Mouse (Mus musculus) CH12.LX (cell line): ENCODE data around the gene Cyp2w1. TPM values are rescaled to one million over a fixed set of nuclear protein-coding genes. Genes with fewer than 3 reads are reported as not detected.
A peak's percentile ranks its signal among the peaks of the same experiment; 100 is the strongest.

Source experiments
- DNase-seq: peaks from one replicate; pipeline ENCODE4 v3.0.0-alpha.2; 2013; ENCODE audit errors: extremely low read depth
- H3K27ac ChIP-seq: 2 replicates; pipeline ENCODE4 v1.5.1; 2012; ENCODE audit warnings: low read depth, mild to moderate bottlenecking, control low read depth, moderate library complexity; ENCODE audit not compliant: insufficient read depth
- H3K27me3 ChIP-seq: replicated peaks from 2 replicates; pipeline ENCODE3; 2012; ENCODE audit warnings: inconsistent platforms
- H3K36me3 ChIP-seq, 2 experiments: replicated peaks in 1 of 2; 2 replicates each; pipeline versions ENCODE3 to v1.6.1; 2012; ENCODE audit warnings: inconsistent platforms in 1 of 2, low read length in 1 of 2, mild to moderate bottlenecking in 1 of 2, mixed read lengths in 1 of 2, moderate library complexity in 1 of 2; ENCODE audit not compliant: control insufficient read depth in 1 of 2, insufficient read depth in 1 of 2
- H3K4me1 ChIP-seq, 2 experiments: 2 replicates each; pipeline ENCODE4 v1.6.1; 2012; ENCODE audit warnings: inconsistent platforms in 1 of 2, moderate library complexity in 1 of 2; ENCODE audit not compliant: insufficient read depth in 2 of 2, control insufficient read depth in 1 of 2
- H3K4me2 ChIP-seq: 2 replicates; pipeline ENCODE4 v1.6.1; 2012; ENCODE audit warnings: low read depth, mild to moderate bottlenecking, control low read depth; ENCODE audit not compliant: poor library complexity, insufficient read depth, severe bottlenecking
- H3K4me3 ChIP-seq, 3 experiments: fragments of 150-350 bp in 1 of 3; sonication (generic) in 1 of 3; replicated peaks in 1 of 3; 2 replicates each; pipeline versions ENCODE3 to v1.5.1; 2011 to 2012; ENCODE audit warnings: low read depth in 2 of 3, low read length in 2 of 3, mild to moderate bottlenecking in 2 of 3, moderate library complexity in 2 of 3, control low read depth in 1 of 3, improper control_type of control experiment in 1 of 3, inconsistent platforms in 1 of 3, mixed read lengths in 1 of 3; ENCODE audit not compliant: poor library complexity in 1 of 3
- H3K79me2 ChIP-seq: replicated peaks from 2 replicates; pipeline ENCODE4 v1.6.1; 2012; ENCODE audit warnings: mild to moderate bottlenecking, moderate library complexity; ENCODE audit not compliant: control insufficient read depth, poor library complexity, insufficient read depth, severe bottlenecking; ENCODE audit errors: extremely low read depth
- H3K9ac ChIP-seq: 2 replicates; pipeline ENCODE4 v1.6.1; 2012; ENCODE audit warnings: low read depth, mild to moderate bottlenecking, control low read depth, moderate library complexity; ENCODE audit not compliant: insufficient read depth
- H3K9me3 ChIP-seq: replicated peaks from 2 replicates; pipeline ENCODE3; 2012; ENCODE audit warnings: low read length, inconsistent platforms, mixed read lengths
- CHD1 ChIP-seq: IDR thresholded peaks from 2 replicates; pipeline ENCODE4 v1.6.1; 2012; ENCODE audit warnings: low read depth, low read length, improper control_type of control experiment, inconsistent platforms
- CTCF ChIP-seq, 2 experiments: IDR thresholded peaks in 1 of 2; conservative IDR thresholded peaks in 1 of 2; 2 replicates each; pipeline ENCODE4 v1.5.1; 2011 to 2012; ENCODE audit warnings: low read depth in 2 of 2, low read length in 2 of 2, improper control_type of control experiment in 1 of 2, inconsistent platforms in 1 of 2, mild to moderate bottlenecking in 1 of 2, moderate library complexity in 1 of 2
- ETS1 ChIP-seq: conservative IDR thresholded peaks from 2 replicates; pipeline ENCODE4 v1.6.1; 2012; ENCODE audit warnings: low read depth, mild to moderate bottlenecking, inconsistent platforms, low read length, improper control_type of control experiment, moderate library complexity
- GABPA ChIP-seq: IDR thresholded peaks from 2 replicates; pipeline ENCODE4 v1.6.1; 2012; ENCODE audit warnings: low read depth, low read length, improper control_type of control experiment, inconsistent platforms; ENCODE audit not compliant: insufficient replicate concordance
- HCFC1 ChIP-seq: IDR thresholded peaks from 2 replicates; pipeline ENCODE4 v1.6.1; 2012; ENCODE audit warnings: low read depth, mild to moderate bottlenecking, inconsistent platforms, low read length, improper control_type of control experiment
- JUND ChIP-seq: conservative IDR thresholded peaks from 2 replicates; pipeline ENCODE4 v1.6.1; 2011; ENCODE audit warnings: low read depth, low read length, improper control_type of control experiment
- KAT2A ChIP-seq: IDR thresholded peaks from 2 replicates; pipeline ENCODE4 v1.6.1; 2012; ENCODE audit warnings: low read length, improper control_type of control experiment, inconsistent platforms; ENCODE audit not compliant: insufficient replicate concordance
- MAX ChIP-seq: IDR thresholded peaks from 2 replicates; pipeline ENCODE4 v1.6.1; 2011; ENCODE audit warnings: low read length, improper control_type of control experiment
- MAZ ChIP-seq: IDR thresholded peaks from 2 replicates; pipeline ENCODE4 v1.6.1; 2012; ENCODE audit warnings: low read depth, mild to moderate bottlenecking, inconsistent platforms, low read length, improper control_type of control experiment, moderate library complexity
- MEF2A ChIP-seq: IDR thresholded peaks from 2 replicates; pipeline ENCODE4 v1.6.1; 2014; ENCODE audit warnings: low read depth, mild to moderate bottlenecking, inconsistent platforms, low read length, improper control_type of control experiment, borderline replicate concordance
- MXI1 ChIP-seq: IDR thresholded peaks from 2 replicates; pipeline ENCODE4 v1.6.1; 2011; ENCODE audit warnings: mild to moderate bottlenecking, low read depth, low read length, improper control_type of control experiment
- MYC ChIP-seq: IDR thresholded peaks from 2 replicates; pipeline ENCODE4 v1.6.1; 2011; ENCODE audit warnings: low read depth, mild to moderate bottlenecking, improper control_type of control experiment, low read length
- NRF1 ChIP-seq: IDR thresholded peaks from 2 replicates; pipeline ENCODE4 v1.6.1; 2014; ENCODE audit warnings: low read depth, mild to moderate bottlenecking, inconsistent platforms, low read length, improper control_type of control experiment, moderate library complexity
- PAX5 ChIP-seq: IDR thresholded peaks from 2 replicates; pipeline ENCODE4 v1.6.1; 2012; ENCODE audit warnings: low read length, inconsistent platforms, mixed read lengths
- POLR2A ChIP-seq: IDR thresholded peaks from 2 replicates; pipeline ENCODE4 v1.6.1; 2011; ENCODE audit warnings: low read depth, mild to moderate bottlenecking, improper control_type of control experiment, low read length
- RAD21 ChIP-seq: IDR thresholded peaks from 2 replicates; pipeline ENCODE4 v1.6.1; 2011; ENCODE audit warnings: low read depth, mild to moderate bottlenecking, low read length, improper control_type of control experiment, moderate library complexity
- SIN3A ChIP-seq: IDR thresholded peaks from 2 replicates; pipeline ENCODE4 v1.6.1; 2012; ENCODE audit warnings: low read length, improper control_type of control experiment, inconsistent platforms
- SMC3 ChIP-seq: IDR thresholded peaks from 2 replicates; pipeline ENCODE4 v1.6.1; 2011; ENCODE audit warnings: low read depth, low read length, improper control_type of control experiment
- UBTF ChIP-seq: IDR thresholded peaks from 2 replicates; pipeline ENCODE4 v1.6.1; 2012; ENCODE audit warnings: low read depth, mild to moderate bottlenecking, inconsistent platforms, low read length, improper control_type of control experiment, moderate library complexity
- ZC3H11A ChIP-seq: IDR thresholded peaks from 2 replicates; pipeline ENCODE4 v1.6.1; 2012; ENCODE audit warnings: low read depth, mild to moderate bottlenecking, inconsistent platforms, low read length, improper control_type of control experiment
- ZMIZ1 ChIP-seq: IDR thresholded peaks from 2 replicates; pipeline ENCODE4 v1.6.1; 2012; ENCODE audit warnings: low read depth, mild to moderate bottlenecking, inconsistent platforms, low read length, improper control_type of control experiment
- dilution Hi-C: fragments of 300-500 bp; cut with MboI; formaldehyde crosslinking; loops from 2 replicates; pipeline ENCODE4 v1.14.3; 2020; ENCODE audit warnings: low sequenced_read_pairs; ENCODE audit not compliant: extremely low pct_unique_long_range_greater_than_20kb, extremely low pct_ligation_motif_present
- in situ Hi-C: fragments of 300-500 bp; cut with MboI; formaldehyde crosslinking; loops from 3 replicates; pipeline ENCODE4 v1.14.3; 2019; ENCODE audit warnings: low sequenced_read_pairs, low pct_ligation_motif_present, low pct_unique_long_range_greater_than_20kb, mixed read lengths
- polyA plus RNA-seq: library from polyadenylated mRNA; unstranded; fragments of >175 nt; gene quantifications from 2 replicates; pipeline ENCODE4 v1.2.1, GENCODE M21; 2012; ENCODE audit warnings: low read depth; ENCODE audit not compliant: insufficient read length
- total RNA-seq, 2 experiments: library from RNA; depleted of rRNA; stranded (reverse); fragments of 300-350 nt in 1 of 2; fragments of >200 nt in 1 of 2; gene quantifications; 2 replicates each; pipeline ENCODE4 v1.2.3; 2012 to 2014

Gene Cyp2w1
- total and polyA plus RNA-seq, 3 experiments: not detected

DNA sequence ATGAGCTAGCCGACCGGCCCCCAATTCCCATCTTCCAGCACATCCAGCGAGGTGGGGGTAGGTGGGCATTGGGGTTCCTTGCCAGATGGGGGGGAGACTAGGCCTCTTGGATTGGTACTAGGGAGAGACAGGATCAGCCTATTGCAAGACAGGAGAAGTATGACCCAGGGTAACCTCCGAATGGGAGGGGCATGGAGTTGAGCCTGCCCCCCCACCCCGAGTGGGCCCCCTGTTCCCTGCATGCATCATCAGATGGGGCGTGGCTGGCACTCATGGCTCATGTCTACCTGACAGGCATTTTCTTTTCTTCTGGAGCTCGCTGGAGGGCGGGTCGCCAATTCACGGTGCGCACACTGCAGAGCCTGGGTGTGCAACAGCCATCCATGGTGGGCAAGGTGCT, 1.5 kb downstream of the Cyp2w1 start:
- no peak for DNase-seq
- Histone ChIP-seq H3K9ac (no peak overlapping the region), H3K36me3 (peaks cover 0 to 20% of the 10 kb centered on the region in 2 experiments), H3K4me3 (no peak overlapping the region), H3K27ac (no peak overlapping the region), H3K79me2 (no peaks in the 10 kb centered on the region), H3K4me2 (no peak overlapping the region), H3K9me3 (no peaks in the 10 kb centered on the region), H3K4me1 (peaks cover 15 to 26% of the 10 kb centered on the region in 2 experiments; a peak in 3 of 4 replicates), H3K27me3 (no peaks in the 10 kb centered on the region)
- dilution Hi-C loops: no loop called here
- no peak for TF ChIP-seq ZMIZ1
- no peak for TF ChIP-seq MAX
- no peak for TF ChIP-seq MEF2A
- no peak for TF ChIP-seq MAZ
- no peak for TF ChIP-seq POLR2A
- no peak for TF ChIP-seq UBTF
- no peak for TF ChIP-seq MXI1
- no peak for TF ChIP-seq CHD1
- TF ChIP-seq HCFC1: no peak
- TF ChIP-seq CTCF (conservative IDR thresholded peaks at IDR 0.05 in 1 of 2, IDR thresholded peaks at IDR 0.05 in 1 of 2; ENCODE audit: low read depth in 2 of 2, low read length in 2 of 2): no peak
- no peak for TF ChIP-seq KAT2A
- no peak for TF ChIP-seq JUND
- TF ChIP-seq ZC3H11A: no peak
- no peak for TF ChIP-seq PAX5
- in situ Hi-C loops: loop anchor here (25.0 kb wide), 1 partner anchor 108 kb away; the partner anchor contains the start of gene 3110082I17Rik

DNA sequence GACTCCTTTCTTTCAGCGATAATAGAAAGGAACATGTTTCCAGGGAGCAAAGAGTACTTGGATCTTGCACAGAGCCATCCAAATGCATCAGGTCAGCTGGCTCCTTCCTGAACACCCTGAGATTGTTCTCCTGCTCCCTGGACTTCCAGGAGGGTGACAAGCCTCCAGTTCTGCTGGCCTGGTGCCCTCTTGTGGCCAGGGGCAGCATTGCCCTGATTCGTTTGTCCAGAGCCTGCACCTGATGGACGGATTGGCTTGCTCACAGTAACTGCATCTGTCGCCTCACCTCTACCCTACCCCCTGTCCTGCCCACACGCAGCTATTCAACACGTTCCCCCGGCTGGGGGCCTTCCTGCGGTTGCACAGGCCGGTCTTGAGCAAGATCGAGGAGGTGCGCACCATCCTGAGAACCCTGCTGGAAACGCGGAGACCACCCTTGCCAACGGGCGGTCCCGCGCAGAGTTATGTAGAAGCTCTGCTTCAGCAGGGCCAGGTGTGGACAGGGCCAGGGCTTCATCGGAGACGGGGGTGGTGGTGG, 2.9 kb downstream of the Cyp2w1 start:
- H3K9me3 ChIP-seq: no peaks in the 10 kb centered on the region
- no peaks in the 10 kb centered on the region for H3K79me2 ChIP-seq
- peaks cover 15 to 23% of the 10 kb centered on the region in 2 experiments; a peak in 3 of 4 replicates for H3K4me1 ChIP-seq
- H3K27ac ChIP-seq: no peak overlapping the region
- TF ChIP-seq PAX5: no peak
- TF ChIP-seq SMC3: peak; percentile 87
- 0 out of 2 replicates have a peak, but pooled peaks have one; percentile 2 for TF ChIP-seq ZC3H11A
- TF ChIP-seq RAD21: peak; percentile 79
- no peak for TF ChIP-seq GABPA
- peak; percentile 93 to 95 for TF ChIP-seq CTCF (conservative IDR thresholded peaks at IDR 0.05 in 1 of 2, IDR thresholded peaks at IDR 0.05 in 1 of 2; ENCODE audit: low read depth in 2 of 2, low read length in 2 of 2)
- TF ChIP-seq ETS1: no peak
- 0 out of 2 replicates have a peak, but pooled peaks have one; percentile 28 for TF ChIP-seq MYC
- no peak for TF ChIP-seq NRF1
- 0 out of 2 replicates have a peak, but pooled peaks have one; percentile 20 for TF ChIP-seq SIN3A
- no peak overlapping the region for H3K4me2 ChIP-seq
- H3K36me3 ChIP-seq: peaks cover 0 to 31% of the 10 kb centered on the region in 2 experiments
- dilution Hi-C loops (no loop called here), in situ Hi-C loops (loop anchor here (25.0 kb wide), 1 partner anchor 107 kb away; the partner anchor contains the start of gene 3110082I17Rik)
- H3K4me3 ChIP-seq: no peak overlapping the region
- DNase-seq: peak; percentile 54
- no peaks in the 10 kb centered on the region for H3K27me3 ChIP-seq
- no peak overlapping the region for H3K9ac ChIP-seq
